Mouse (Mus musculus) MEL (cell line): ENCODE measurements around the gene Mdm1. TPM values are rescaled to one million over a fixed set of nuclear protein-coding genes. Genes with fewer than 3 reads are reported as not detected.
"Not testable (repeated sequence)": the region's sequence is repeated elsewhere in the genome, so short reads cannot be mapped to it uniquely, and the experiment has no call there.

Experiments used
- DNase-seq: peaks from one replicate; pipeline ENCODE4 v3.0.0; 2011; ENCODE audit warnings: low read depth, low spot score
- H3K27ac ChIP-seq: 2 replicates; pipeline ENCODE4 v1.5.1; 2012; ENCODE audit warnings: low read depth, mild to moderate bottlenecking, control low read depth, low read length, moderate library complexity; ENCODE audit not compliant: control insufficient read depth
- H3K27me3 ChIP-seq, 2 experiments: fragments of 150-350 bp in 1 of 2; sonication (generic) in 1 of 2; 2 replicates each; pipeline ENCODE4 v1.6.1; 2012; ENCODE audit warnings: low read length in 2 of 2, mild to moderate bottlenecking in 2 of 2, improper control_type of control experiment in 1 of 2, moderate library complexity in 1 of 2; ENCODE audit not compliant: insufficient read depth in 2 of 2, control insufficient read depth in 1 of 2
- H3K36me3 ChIP-seq, 2 experiments: 2 replicates each; pipeline ENCODE4 v1.6.1; 2012 to 2014; ENCODE audit warnings: low read length in 2 of 2, improper control_type of control experiment in 1 of 2, inconsistent platforms in 1 of 2, mild to moderate bottlenecking in 1 of 2; ENCODE audit not compliant: insufficient read depth in 2 of 2, control insufficient read depth in 1 of 2
- H3K4me1 ChIP-seq, 2 experiments: fragments of 150-350 bp in 1 of 2; sonication (generic) in 1 of 2; 2 replicates each; pipeline ENCODE4 v1.6.1; 2012; ENCODE audit warnings: low read length in 2 of 2, improper control_type of control experiment in 1 of 2, mild to moderate bottlenecking in 1 of 2; ENCODE audit not compliant: insufficient read depth in 2 of 2, control insufficient read depth in 1 of 2
- H3K4me3 ChIP-seq, 2 experiments: fragments of 150-350 bp in 1 of 2; sonication (generic) in 1 of 2; 2 replicates each; pipeline ENCODE4 v1.5.1; 2012; ENCODE audit warnings: low read depth in 2 of 2, low read length in 2 of 2, mild to moderate bottlenecking in 2 of 2, moderate library complexity in 2 of 2, control low read depth in 1 of 2, improper control_type of control experiment in 1 of 2; ENCODE audit not compliant: control insufficient read depth in 1 of 2, insufficient read depth in 1 of 2
- H3K79me2 ChIP-seq: 2 replicates; pipeline ENCODE4 v1.6.1; 2012; ENCODE audit warnings: mild to moderate bottlenecking, low read length, moderate library complexity; ENCODE audit not compliant: control insufficient read depth, poor library complexity, insufficient read depth
- H3K9ac ChIP-seq: 2 replicates; pipeline ENCODE4 v1.6.1; 2012; ENCODE audit warnings: low read depth, mild to moderate bottlenecking, control low read depth, low read length, moderate library complexity; ENCODE audit not compliant: control insufficient read depth, poor library complexity, severe bottlenecking
- H3K9me3 ChIP-seq: fragments of 150-350 bp; sonication (generic); replicated peaks from 2 replicates; pipeline ENCODE4 v1.6.1; 2012; ENCODE audit warnings: mild to moderate bottlenecking, low read length, improper control_type of control experiment, moderate library complexity; ENCODE audit not compliant: insufficient read depth
- BHLHE40 ChIP-seq: IDR thresholded peaks from 2 replicates; pipeline ENCODE4 v1.6.1; 2012; ENCODE audit warnings: low read depth, mild to moderate bottlenecking, inconsistent platforms, low read length, improper control_type of control experiment, borderline replicate concordance
- CHD1 ChIP-seq: IDR thresholded peaks from 2 replicates; pipeline ENCODE4 v1.6.1; 2012; ENCODE audit warnings: low read depth, mild to moderate bottlenecking, inconsistent platforms, low read length, improper control_type of control experiment
- CHD2 ChIP-seq: IDR thresholded peaks from 2 replicates; pipeline ENCODE4 v1.6.1; 2011; ENCODE audit warnings: low read length, improper control_type of control experiment
- CTCF ChIP-seq, 3 experiments: IDR thresholded peaks in 2 of 3; conservative IDR thresholded peaks in 1 of 3; 2 replicates each; pipeline ENCODE4 v1.5.1; 2011 to 2012; ENCODE audit warnings: low read length in 3 of 3, low read depth in 2 of 3, mild to moderate bottlenecking in 2 of 3, improper control_type of control experiment in 1 of 3, inconsistent platforms in 1 of 3, mixed read lengths in 1 of 3, moderate library complexity in 1 of 3; ENCODE audit not compliant: control insufficient read depth in 1 of 3, insufficient read depth in 1 of 3, poor library complexity in 1 of 3, severe bottlenecking in 1 of 3
- E2F4 ChIP-seq: IDR thresholded peaks from 2 replicates; pipeline ENCODE4 v1.6.1; 2011; ENCODE audit warnings: low read depth, low read length, improper control_type of control experiment, borderline replicate concordance
- ETS1 ChIP-seq: IDR thresholded peaks from 2 replicates; pipeline ENCODE4 v1.6.1; 2012; ENCODE audit warnings: low read depth, mild to moderate bottlenecking, inconsistent platforms, low read length, improper control_type of control experiment, moderate library complexity
- GABPA ChIP-seq: IDR thresholded peaks from 2 replicates; pipeline ENCODE4 v1.6.1; 2012; ENCODE audit warnings: low read depth, mild to moderate bottlenecking, inconsistent platforms, low read length, improper control_type of control experiment, moderate library complexity
- JUND ChIP-seq: IDR thresholded peaks from 2 replicates; pipeline ENCODE4 v1.6.1; 2011; ENCODE audit warnings: low read depth, mild to moderate bottlenecking, improper control_type of control experiment, low read length
- KAT2A ChIP-seq: conservative IDR thresholded peaks from 2 replicates; pipeline ENCODE4 v1.6.1; 2012; ENCODE audit warnings: low read depth, low read length, improper control_type of control experiment, inconsistent platforms
- MAFK ChIP-seq: IDR thresholded peaks from 2 replicates; pipeline ENCODE4 v1.6.1; 2011; ENCODE audit warnings: low read depth, mild to moderate bottlenecking, low read length, improper control_type of control experiment, borderline replicate concordance
- MAX ChIP-seq: IDR thresholded peaks from 2 replicates; pipeline ENCODE4 v1.6.1; 2011; ENCODE audit warnings: low read length, improper control_type of control experiment
- MEF2A ChIP-seq: IDR thresholded peaks from 2 replicates; pipeline ENCODE4 v1.6.1; 2014; ENCODE audit warnings: low read depth, mild to moderate bottlenecking, inconsistent platforms, low read length, improper control_type of control experiment; ENCODE audit not compliant: poor library complexity, insufficient replicate concordance, severe bottlenecking; ENCODE audit errors: extremely low read depth
- MYB ChIP-seq: IDR thresholded peaks from 2 replicates; pipeline ENCODE4 v1.6.1; 2011; ENCODE audit warnings: mild to moderate bottlenecking, low read depth, low read length, improper control_type of control experiment
- NRF1 ChIP-seq: IDR thresholded peaks from 2 replicates; pipeline ENCODE4 v1.6.1; 2014; ENCODE audit warnings: low read depth, mild to moderate bottlenecking, inconsistent platforms, low read length, improper control_type of control experiment, moderate library complexity; ENCODE audit not compliant: poor library complexity, insufficient read depth, severe bottlenecking
- SIN3A ChIP-seq: IDR thresholded peaks from 2 replicates; pipeline ENCODE4 v1.6.1; 2012; ENCODE audit warnings: low read length, improper control_type of control experiment, inconsistent platforms
- SMC3 ChIP-seq: IDR thresholded peaks from 2 replicates; pipeline ENCODE4 v1.6.1; 2011; ENCODE audit warnings: low read depth, low read length, improper control_type of control experiment
- TAL1 ChIP-seq: IDR thresholded peaks from 2 replicates; pipeline ENCODE4 v1.6.1; 2012; ENCODE audit warnings: mild to moderate bottlenecking, inconsistent platforms, low read length, moderate library complexity, mixed read lengths
- USF1 ChIP-seq: IDR thresholded peaks from 2 replicates; pipeline ENCODE4 v1.6.1; 2014; ENCODE audit warnings: low read depth, mild to moderate bottlenecking, inconsistent platforms, low read length, improper control_type of control experiment, moderate library complexity
- USF2 ChIP-seq, 2 experiments: IDR thresholded peaks; 2 replicates each; pipeline ENCODE4 v1.6.1; 2011 to 2012; ENCODE audit warnings: improper control_type of control experiment in 2 of 2, low read length in 2 of 2, borderline replicate concordance in 1 of 2, inconsistent platforms in 1 of 2, low read depth in 1 of 2, mild to moderate bottlenecking in 1 of 2; ENCODE audit not compliant: insufficient read depth in 1 of 2
- ZNF384 ChIP-seq: IDR thresholded peaks from 2 replicates; pipeline ENCODE4 v1.6.1; 2012; ENCODE audit warnings: low read depth, mild to moderate bottlenecking, inconsistent platforms, low read length, improper control_type of control experiment
- polyA plus RNA-seq, 2 experiments: library from polyadenylated mRNA; stranded (reverse) in 1 of 2; unstranded in 1 of 2; fragments of >175 nt in 1 of 2; fragments of >200 nt in 1 of 2; gene quantifications; 2 replicates each; pipeline versions ENCODE4 v1.2.1 to v1.2.4; 2012; ENCODE audit warnings: low replicate concordance in 2 of 2, low read depth in 1 of 2; ENCODE audit not compliant: insufficient read length in 2 of 2, insufficient read depth in 1 of 2, missing spikeins in 1 of 2
- total RNA-seq: library from RNA; depleted of rRNA; stranded (reverse); fragments of 300-350 nt; gene quantifications from 2 replicates; pipeline ENCODE4 v1.2.3, GENCODE M21; 2012; rRNA removed

Gene Mdm1
- total and polyA plus RNA-seq, 3 experiments, result 27.9 to 44.5 TPM; not detected in 1

GRCm38 (mm10) chr10:118204642-118205041 is 63.0 kb downstream of the Mdm1 start, which contains the start of gene Il22:
Il22 (plus strand) TSS chr10:118204942.
- H3K79me2 ChIP-seq, result no peaks in the 10 kb centered on the region
- no peak for DNase-seq
- H3K4me1 ChIP-seq, result no peaks in the 10 kb centered on the region
- no peak for TF ChIP-seq ZNF384
- TF ChIP-seq BHLHE40, result no peak
- TF ChIP-seq CHD1, result no peak
- no peak for TF ChIP-seq MAX
- TF ChIP-seq SIN3A, result no peak
- no peak for TF ChIP-seq SMC3
- no peak for TF ChIP-seq E2F4
- no peak for TF ChIP-seq GABPA
- TF ChIP-seq CTCF (IDR thresholded peaks at IDR 0.05 in 2 of 3, conservative IDR thresholded peaks at IDR 0.05 in 1 of 3; ENCODE audit: control insufficient read depth in 1 of 3, insufficient read depth in 1 of 3, low read depth in 2 of 3, low read length in 3 of 3, poor library complexity in 1 of 3, severe bottlenecking in 1 of 3), result no peak
- TF ChIP-seq NRF1, result no peak
- no peak for TF ChIP-seq USF2 (IDR thresholded peaks at IDR 0.05; ENCODE audit: borderline replicate concordance in 1 of 2, insufficient read depth in 1 of 2, low read depth in 1 of 2, low read length in 2 of 2)
- TF ChIP-seq KAT2A, result no peak
- no peak for TF ChIP-seq MYB
- TF ChIP-seq ETS1, result no peak
- no peak for TF ChIP-seq TAL1
- no peak for TF ChIP-seq JUND
- TF ChIP-seq USF1, result no peak
- no peak for TF ChIP-seq CHD2
- TF ChIP-seq MEF2A, result no peak
- no peak for TF ChIP-seq MAFK
- H3K4me3 ChIP-seq, result no peak within 1 kb of the TSS
- H3K9me3 ChIP-seq, result no peaks in the 10 kb centered on the region
- no peaks in the 10 kb centered on the region; a peak in 1 of 4 replicates for H3K27me3 ChIP-seq
- no peak within 1 kb of the TSS for H3K9ac ChIP-seq
- H3K27ac ChIP-seq, result no peak within 1 kb of the TSS
- H3K36me3 ChIP-seq, result no peaks in the 10 kb centered on the region

GRCm38 (mm10) chr10:118215719-118216393 is 74.2 kb downstream of the Mdm1 start:
- not testable (repeated sequence) for H3K9ac ChIP-seq

More at GRCm38 (mm10) chr10:118215719-118216393, 74.2 kb downstream of the Mdm1 start:
- H3K9me3 ChIP-seq, H3K27me3 ChIP-seq, H3K4me3 ChIP-seq, H3K79me2 ChIP-seq, H3K27ac ChIP-seq, H3K4me1 ChIP-seq, H3K36me3 ChIP-seq, DNase-seq: not testable (repeated sequence)

Other genes with a start within 250 kb of the Mdm1 start
- not detected in 2 replicates for gene Il22, start 63.1 kb downstream of the Mdm1 start, total RNA-seq
- gene Il22, start 63.1 kb downstream of the Mdm1 start, polyA plus RNA-seq, result not detected
- 0.12 TPM in 1 of 2 replicates, not detected in the other for gene Gm32717, start 99.0 kb downstream of the Mdm1 start, total RNA-seq
- gene Gm32717, start 99.0 kb downstream of the Mdm1 start, polyA plus RNA-seq, result under 1 TPM in 1 of 2 experiments, not detected in 1; 0.04 TPM
- 0.12 TPM in 1 of 2 replicates, not detected in the other for gene Gm32802, start 116.9 kb downstream of the Mdm1 start, total RNA-seq
- under 1 TPM in 1 of 2 experiments, not detected in 1; 0.04 TPM for gene Gm32802, start 116.9 kb downstream of the Mdm1 start, polyA plus RNA-seq
- gene Iltifb, start 153.2 kb downstream of the Mdm1 start, total RNA-seq, result not detected in 2 replicates
- not detected for gene Iltifb, start 153.2 kb downstream of the Mdm1 start, polyA plus RNA-seq
- not detected in 2 replicates for gene Gm9040, start 185.2 kb downstream of the Mdm1 start, total RNA-seq
- not detected for gene Gm9040, start 185.2 kb downstream of the Mdm1 start, polyA plus RNA-seq
- not detected in 2 replicates for gene Gm9044, start 190.6 kb downstream of the Mdm1 start, total RNA-seq
- not detected for gene Gm9044, start 190.6 kb downstream of the Mdm1 start, polyA plus RNA-seq
- gene Gm9045, start 196.0 kb downstream of the Mdm1 start, total RNA-seq, result 0.29 and 0.31 TPM in 2 replicates
- under 1 TPM in 1 of 2 experiments, not detected in 1; 0.07 TPM for gene Gm9045, start 196.0 kb downstream of the Mdm1 start, polyA plus RNA-seq
- not detected in 2 replicates for gene Gm9046, start 201.4 kb downstream of the Mdm1 start, total RNA-seq
- gene Gm9046, start 201.4 kb downstream of the Mdm1 start, polyA plus RNA-seq, result not detected
- gene Gm9048, start 206.9 kb downstream of the Mdm1 start, total RNA-seq, result not detected in 2 replicates
- gene Gm9048, start 206.9 kb downstream of the Mdm1 start, polyA plus RNA-seq, result not detected
- 0.29 and 0.31 TPM in 2 replicates for gene Gm9049, start 212.3 kb downstream of the Mdm1 start, total RNA-seq
- gene Gm9049, start 212.3 kb downstream of the Mdm1 start, polyA plus RNA-seq, result under 1 TPM in 1 of 2 experiments, not detected in 1; 0.07 TPM